Mouse (Mus musculus) embryonic facial prominence, embryonic 11.5 days (tissue): ENCODE data around the gene A930002H24Rik. TPM values are rescaled to one million over a fixed set of nuclear protein-coding genes. Genes with fewer than 3 reads are reported as not detected.

Experiments
- polyA plus RNA-seq: library from polyadenylated mRNA; unstranded; fragments of >200 nt; fragmentation: Nextera tagmentation; extraction: Ambion mirVana; gene quantifications from 2 replicates; pipeline ENCODE4 v1.2.1, GENCODE M21; 2014

A930002H24Rik gene
- polyA plus RNA-seq, 1 experiment from 2014 or later = 2.9 TPM

Other genes with a start within 250 kb of the A930002H24Rik start
- 34.6 and 34.7 TPM in 2 replicates for gene Fer, start 729 bp downstream of the A930002H24Rik start, polyA plus RNA-seq